Mouse (Mus musculus) frontal cortex, postnatal 25 days (tissue): ENCODE measurements around the gene Pkp4.

Source experiments
- DNase-seq, 2 experiments: peaks; one replicate each; pipeline ENCODE4 v3.0.0; 2022; ENCODE audit warnings: low spot score in 2 of 2

The Pkp4 gene

DNA sequence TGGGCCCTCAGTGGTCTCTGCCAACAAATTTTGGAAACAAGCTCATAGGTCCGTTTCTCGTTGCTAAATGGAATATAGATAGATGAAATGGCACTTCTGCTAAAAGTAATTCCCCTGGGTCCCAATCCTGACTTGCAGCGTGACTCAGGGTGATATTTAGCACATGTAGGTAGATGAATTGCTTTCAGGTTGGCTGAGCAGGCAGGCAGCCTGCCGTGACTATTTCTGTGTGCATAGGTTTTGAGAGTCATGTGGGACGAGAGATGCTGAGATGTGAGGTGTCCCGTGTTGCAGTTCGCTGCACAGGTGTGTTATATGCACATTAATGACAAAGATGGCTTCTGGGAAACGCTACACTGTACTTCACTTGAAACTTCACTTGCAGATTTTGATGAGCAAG, 111.2 kb downstream of the Pkp4 start:
- no peak for DNase-seq

GRCm38 (mm10) chr2:59272713-59273112, 112.1 kb downstream of the Pkp4 start:
- DNase-seq, result no peak

GRCm38 (mm10) chr2:59280914-59281562, 120.4 kb downstream of the Pkp4 start:
- DNase-seq, result no peak

DNA sequence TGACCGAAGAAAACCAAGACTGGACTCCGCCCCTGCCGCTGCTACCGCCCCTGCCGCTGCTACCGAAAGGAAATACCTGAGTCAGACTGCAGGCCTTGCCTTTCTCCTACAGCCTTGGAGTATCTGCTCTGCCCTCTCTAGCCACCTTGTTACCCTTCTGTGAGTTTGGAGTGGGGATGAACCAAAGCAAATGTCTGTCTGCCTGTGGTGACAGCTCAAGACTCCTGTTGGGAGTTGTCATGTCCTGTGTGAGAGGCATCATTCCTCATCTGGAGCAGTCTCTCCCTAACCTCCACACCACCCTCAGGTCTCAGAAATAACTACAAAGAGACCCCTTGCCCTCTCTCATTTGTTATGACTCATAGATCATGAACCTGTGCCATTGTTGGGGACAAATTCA, 122.3 kb downstream of the Pkp4 start:
- DNase-seq, result no peak

- DNase-seq, result no peak
Measured at GRCm38 (mm10) chr2:59284216-59284615, 123.6 kb downstream of the Pkp4 start.

GRCm38 (mm10) chr2:59284734-59285490, 124.3 kb downstream of the Pkp4 start:
- DNase-seq, result no peak

DNA sequence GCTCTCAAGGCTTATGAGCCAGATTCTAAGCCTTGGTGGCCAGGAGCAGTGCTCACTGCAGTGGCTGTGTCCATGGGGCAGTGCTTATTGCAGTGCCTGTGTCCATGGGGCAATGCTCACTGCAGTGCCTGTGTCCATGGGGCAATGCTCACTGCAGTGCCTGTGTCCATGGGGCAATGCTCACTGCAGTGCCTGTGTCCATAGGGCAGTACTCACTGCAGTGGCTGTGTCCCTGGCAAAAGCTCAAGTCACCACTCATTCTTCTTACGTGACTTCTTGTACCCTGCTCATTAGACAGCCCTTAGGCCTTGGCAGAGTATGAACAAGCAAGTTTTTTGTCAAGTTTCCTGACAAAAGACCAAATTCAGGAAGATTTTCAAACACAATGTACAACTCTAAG, 124.9 kb downstream of the Pkp4 start:
- no peak for DNase-seq

- peak; percentile 37 to 54 for DNase-seq
Measured at GRCm38 (mm10) chr2:59286247-59286646, 125.6 kb downstream of the Pkp4 start.

- no peak for DNase-seq
Measured at GRCm38 (mm10) chr2:59287630-59288029, 127.0 kb downstream of the Pkp4 start.

GRCm38 (mm10) chr2:59289411-59289810, 128.8 kb downstream of the Pkp4 start:
- DNase-seq, result no peak

- DNase-seq, result no peak
Measured at GRCm38 (mm10) chr2:59290391-59290790, 129.7 kb downstream of the Pkp4 start.

GRCm38 (mm10) chr2:59299831-59300230, 139.2 kb downstream of the Pkp4 start:
- no peak for DNase-seq

- no peak for DNase-seq
Measured at GRCm38 (mm10) chr2:59301671-59302070, 141.0 kb downstream of the Pkp4 start.

GRCm38 (mm10) chr2:59302430-59302829, 141.8 kb downstream of the Pkp4 start:
- DNase-seq, result no peak

DNA sequence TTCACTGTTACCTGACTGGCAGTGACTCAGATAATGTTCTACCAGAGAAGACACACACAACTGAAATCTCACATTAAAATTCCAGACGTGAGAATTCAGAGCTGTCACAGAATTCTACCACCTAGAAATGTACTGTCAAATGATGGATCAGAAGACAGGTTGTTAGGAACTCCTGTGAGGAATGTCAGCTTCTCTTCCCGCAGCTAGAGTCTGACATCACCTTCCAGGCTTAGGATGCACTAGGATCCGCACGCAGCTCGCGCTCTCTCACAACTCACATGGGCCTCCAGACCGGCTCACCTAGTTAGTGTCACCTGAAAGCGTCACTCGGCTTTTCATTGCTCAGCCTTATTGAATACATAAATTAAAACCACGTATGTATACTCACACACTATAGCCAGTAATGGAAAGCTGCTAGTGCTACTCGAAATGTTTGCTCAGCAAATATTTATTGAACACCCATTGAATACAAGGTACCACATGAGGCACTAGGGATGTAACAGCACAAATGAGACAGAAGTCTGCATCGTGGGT, 142.9 kb downstream of the Pkp4 start:
- no peak for DNase-seq

DNA sequence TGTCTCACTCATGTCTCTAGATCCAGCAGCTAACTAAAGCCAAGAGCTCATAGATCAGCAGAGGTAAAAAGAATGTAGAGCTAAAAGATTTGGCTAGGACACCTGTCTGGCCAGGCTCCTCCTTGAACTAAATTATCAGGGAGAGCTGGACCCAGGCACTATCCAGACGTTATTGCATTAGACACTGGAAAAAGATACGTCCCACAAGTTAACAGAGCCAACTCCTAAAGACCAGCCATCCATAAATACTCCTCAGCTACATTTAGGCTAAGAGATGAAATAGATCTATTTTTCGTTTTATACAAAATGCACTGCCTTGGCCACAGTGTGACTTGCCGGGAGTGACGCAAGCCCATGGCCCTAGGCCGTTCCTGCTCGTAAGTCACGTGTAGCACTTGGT, 146.7 kb downstream of the Pkp4 start:
- no peak for DNase-seq

- DNase-seq, result no peak
Measured at GRCm38 (mm10) chr2:59308055-59308454, 147.4 kb downstream of the Pkp4 start.

DNA sequence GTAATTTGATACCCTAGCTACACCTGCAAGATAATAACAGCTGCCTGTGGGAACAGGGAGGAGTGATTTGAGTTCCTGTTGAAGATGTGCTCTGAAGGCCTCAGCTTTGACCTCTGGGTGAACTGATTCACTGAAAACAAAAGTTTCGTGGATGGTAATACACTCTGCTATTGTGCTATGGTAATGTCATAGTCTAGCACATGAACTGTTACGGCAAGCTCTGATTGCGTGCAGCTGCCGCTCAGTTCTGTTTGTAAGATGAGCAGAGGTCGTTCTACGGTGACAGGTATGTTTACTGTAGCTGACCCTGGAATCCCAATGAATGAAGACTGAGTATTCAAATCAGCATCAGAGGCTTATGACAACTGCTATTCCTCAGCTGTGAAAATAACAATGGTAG, 152.6 kb downstream of the Pkp4 start:
- no peak for DNase-seq

DNA sequence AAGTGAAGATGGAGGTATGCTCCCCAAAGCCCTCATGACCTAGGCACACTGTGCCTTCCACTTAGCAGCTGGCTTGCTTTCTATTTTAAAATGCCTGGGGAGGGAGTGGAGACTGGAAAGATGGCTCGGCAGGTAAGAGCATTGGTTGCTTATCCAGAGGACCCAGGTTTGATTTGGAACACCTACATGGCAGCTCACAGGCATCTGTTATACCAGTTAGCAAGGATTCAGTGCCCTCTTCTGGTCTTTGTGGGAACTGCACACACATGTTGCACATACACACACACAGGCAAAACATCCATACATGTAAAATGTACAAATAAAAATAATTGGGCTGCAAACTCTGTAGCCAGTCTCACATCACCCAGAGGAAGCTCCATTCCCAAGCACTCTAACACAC, 158.0 kb downstream of the Pkp4 start:
- no peak for DNase-seq

GRCm38 (mm10) chr2:59327946-59328345, 167.3 kb downstream of the Pkp4 start:
- DNase-seq, result no peak

DNA sequence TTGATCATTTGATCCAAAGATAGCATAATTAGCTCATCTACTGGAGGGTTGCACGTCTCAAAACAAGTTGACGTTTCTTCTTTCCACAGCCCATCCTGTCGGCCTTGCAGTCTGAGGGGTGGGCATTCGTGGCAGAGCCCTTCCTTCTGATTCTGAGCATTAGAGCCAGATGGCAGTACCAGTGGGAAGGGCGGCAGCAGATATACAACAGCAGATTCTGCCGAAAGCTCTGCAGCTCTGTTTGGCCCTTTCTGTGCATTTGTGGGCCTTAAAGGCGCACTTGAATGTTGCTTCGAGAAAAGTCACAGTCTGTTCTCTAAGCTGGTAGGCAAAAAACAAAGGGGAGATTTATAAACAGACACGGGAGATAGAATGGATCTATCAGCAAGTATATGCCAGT, 170.4 kb downstream of the Pkp4 start:
- DNase-seq, result no peak

DNA sequence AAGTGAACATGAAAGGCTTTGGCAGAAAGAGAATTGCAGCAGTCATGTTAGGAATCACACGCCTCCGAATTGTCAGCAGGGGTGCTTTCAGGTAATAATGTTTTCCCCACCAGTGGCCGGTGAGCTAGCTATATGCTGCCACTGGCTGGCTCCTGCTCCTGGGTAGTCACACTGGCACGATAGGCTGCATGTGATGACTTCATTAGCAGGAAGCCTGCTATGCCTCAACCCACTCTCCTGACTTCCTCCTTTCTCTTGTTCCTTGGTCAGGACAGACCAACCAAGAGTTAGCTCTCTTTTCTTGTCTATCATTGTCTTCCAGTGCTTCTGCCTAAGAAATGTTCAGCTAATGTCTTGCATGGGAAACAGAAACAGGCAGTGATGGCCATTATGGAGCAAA, 171.9 kb downstream of the Pkp4 start:
- DNase-seq, result no peak

GRCm38 (mm10) chr2:59338501-59338900, 177.9 kb downstream of the Pkp4 start:
- no peak for DNase-seq
